Mouse (Mus musculus): ENCODE data around the gene Gm11034. TPM values are rescaled to one million over a fixed set of nuclear protein-coding genes. Genes with fewer than 3 reads are reported as not detected.

Gene Gm11034
- total and polyA plus RNA-seq, 3 experiments: not detected

- Histone ChIP-seq H3K4me3 (replicated peaks in 1 of 3; ENCODE audit: low read depth in 2 of 3, low read length in 2 of 3, poor library complexity in 1 of 3) (peak overlapping the region; percentile 81 to 92 (median 81)), H3K27ac (ENCODE audit: insufficient read depth, low read depth) (peak overlapping the region; percentile 84), H3K4me2 (ENCODE audit: insufficient read depth, low read depth, poor library complexity, severe bottlenecking) (peak overlapping the region; percentile 45), H3K79me2 (replicated peaks; ENCODE audit: control insufficient read depth, extremely low read depth, insufficient read depth, poor library complexity, severe bottlenecking) (peaks cover 9% of the 10 kb centered on the region; the same call in 1 of the 2 replicates), H3K4me1 (ENCODE audit: control insufficient read depth in 1 of 2, insufficient read depth in 2 of 2) (peaks cover 4 to 41% of the 10 kb centered on the region in 2 experiments), H3K9ac (ENCODE audit: insufficient read depth, low read depth) (peak overlapping the region; percentile 39), H3K27me3 (replicated peaks) (no peaks in the 10 kb centered on the region), H3K36me3 (replicated peaks in 1 of 2; ENCODE audit: control insufficient read depth in 1 of 2, insufficient read depth in 1 of 2, low read length in 1 of 2) (peaks cover 5 to 32% of the 10 kb centered on the region in 2 experiments), H3K9me3 (replicated peaks; ENCODE audit: low read length) (no peaks in the 10 kb centered on the region)
- no peak for TF ChIP-seq TCF12 (IDR thresholded peaks at IDR 0.05; ENCODE audit: low read depth, low read length)
- dilution Hi-C loops (cut with MboI; ENCODE audit: extremely low pct_ligation_motif_present, extremely low pct_unique_long_range_greater_than_20kb, low sequenced_read_pairs) (no loop called here), in situ Hi-C loops (cut with MboI; ENCODE audit: low pct_ligation_motif_present, low pct_unique_long_range_greater_than_20kb, low sequenced_read_pairs) (no loop called here)
- DNase-seq (ENCODE audit: extremely low read depth): no peak
Measured at GRCm38 (mm10) chr8:72240403-72240763, 26.9 kb upstream of the Gm11034 start.

GRCm38 (mm10) chr8:72239499-72240402 is 26.3 kb upstream of the Gm11034 start, which contains the start of gene Ap1m1:
TSS of gene Ap1m1 (plus strand) at chr8:72240018.
- peak; percentile 100 for DNase-seq (ENCODE audit: extremely low read depth)
- peaks cover 4 to 39% of the 10 kb centered on the region in 2 experiments for H3K4me1 ChIP-seq (ENCODE audit: control insufficient read depth in 1 of 2, insufficient read depth in 2 of 2)
- H3K27ac ChIP-seq (ENCODE audit: insufficient read depth, low read depth): peak within 1 kb of the TSS; percentile 84
- H3K4me2 ChIP-seq (ENCODE audit: insufficient read depth, low read depth, poor library complexity, severe bottlenecking): peak within 1 kb of the TSS; percentile 72
- peaks cover 5 to 29% of the 10 kb centered on the region in 2 experiments for H3K36me3 ChIP-seq (replicated peaks in 1 of 2; ENCODE audit: control insufficient read depth in 1 of 2, insufficient read depth in 1 of 2, low read length in 1 of 2)
- dilution Hi-C loops (cut with MboI; ENCODE audit: extremely low pct_ligation_motif_present, extremely low pct_unique_long_range_greater_than_20kb, low sequenced_read_pairs): no loop called here
- H3K27me3 ChIP-seq (replicated peaks): no peaks in the 10 kb centered on the region
- in situ Hi-C loops (cut with MboI; ENCODE audit: low pct_ligation_motif_present, low pct_unique_long_range_greater_than_20kb, low sequenced_read_pairs): no loop called here
- H3K9ac ChIP-seq (ENCODE audit: insufficient read depth, low read depth): peak within 1 kb of the TSS; percentile 56
- H3K79me2 ChIP-seq (replicated peaks; ENCODE audit: control insufficient read depth, extremely low read depth, insufficient read depth, poor library complexity, severe bottlenecking): peaks cover 9% of the 10 kb centered on the region; the same call in 1 of the 2 replicates
- no peaks in the 10 kb centered on the region for H3K9me3 ChIP-seq (replicated peaks; ENCODE audit: low read length)
- peak within 1 kb of the TSS; percentile 81 to 92 (median 81) for H3K4me3 ChIP-seq (replicated peaks in 1 of 3; ENCODE audit: low read depth in 2 of 3, low read length in 2 of 3, poor library complexity in 1 of 3)
- TF ChIP-seq USF1 (IDR thresholded peaks at IDR 0.05; ENCODE audit: low read depth, low read length): no peak
- TF ChIP-seq RCOR1 (conservative IDR thresholded peaks at IDR 0.05; ENCODE audit: low read depth, low read length): no peak
- peak; percentile 26; the same call in 1 of the 2 replicates for TF ChIP-seq JUND (conservative IDR thresholded peaks at IDR 0.05; ENCODE audit: low read depth, low read length)
- no peak for TF ChIP-seq ZKSCAN1 (IDR thresholded peaks at IDR 0.05; ENCODE audit: borderline replicate concordance, low read depth, low read length)
- peak; percentile 20; the same call in 1 of the 2 replicates for TF ChIP-seq GABPA (IDR thresholded peaks at IDR 0.05; ENCODE audit: insufficient replicate concordance, low read depth, low read length)
- TF ChIP-seq ETS1 (conservative IDR thresholded peaks at IDR 0.05; ENCODE audit: low read depth, low read length): peak; percentile 77
- peak; percentile 71; the same call in 1 of the 2 replicates for TF ChIP-seq MEF2A (IDR thresholded peaks at IDR 0.05; ENCODE audit: borderline replicate concordance, low read depth, low read length)
- peak; percentile 65 for TF ChIP-seq POLR2A (IDR thresholded peaks at IDR 0.05; ENCODE audit: low read depth, low read length)
- TF ChIP-seq EP300 (IDR thresholded peaks at IDR 0.05; ENCODE audit: low read length): 0 out of 2 replicates have a peak, but pooled peaks have one; percentile 13
- peak; percentile 68 for TF ChIP-seq NELFE (IDR thresholded peaks at IDR 0.05; ENCODE audit: low read depth, low read length)
- peak; percentile 91 for TF ChIP-seq ELF1 (IDR thresholded peaks at IDR 0.05; ENCODE audit: low read depth, low read length)
- peak; percentile 35; the same call in 1 of the 2 replicates for TF ChIP-seq CHD2 (IDR thresholded peaks at IDR 0.05; ENCODE audit: low read length)
- peak; percentile 94 for TF ChIP-seq BHLHE40 (IDR thresholded peaks at IDR 0.05; ENCODE audit: low read depth, low read length)
- no peak for TF ChIP-seq ZC3H11A (IDR thresholded peaks at IDR 0.05; ENCODE audit: low read depth, low read length)
- TF ChIP-seq MXI1 (IDR thresholded peaks at IDR 0.05; ENCODE audit: low read depth, low read length): peak; percentile 91
- TF ChIP-seq SIN3A (IDR thresholded peaks at IDR 0.05; ENCODE audit: low read length): peak; percentile 91
- TF ChIP-seq TBP (conservative IDR thresholded peaks at IDR 0.05; ENCODE audit: low read depth, low read length): peak; percentile 82
- TF ChIP-seq MYC (IDR thresholded peaks at IDR 0.05; ENCODE audit: low read depth, low read length): peak; percentile 94
- TF ChIP-seq MAZ (IDR thresholded peaks at IDR 0.05; ENCODE audit: low read depth, low read length): peak; percentile 59; the same call in 1 of the 2 replicates
- peak; percentile 25; the same call in 1 of the 2 replicates for TF ChIP-seq IRF4 (IDR thresholded peaks at IDR 0.05; ENCODE audit: low read depth, low read length)
- TF ChIP-seq PAX5 (IDR thresholded peaks at IDR 0.05; ENCODE audit: low read length): no peak
- no peak for TF ChIP-seq E2F4 (IDR thresholded peaks at IDR 0.05; ENCODE audit: insufficient replicate concordance, low read depth, low read length)
- peak; percentile 76 for TF ChIP-seq MAFK (IDR thresholded peaks at IDR 0.05; ENCODE audit: insufficient replicate concordance, low read length)
- no peak for TF ChIP-seq USF2 (conservative IDR thresholded peaks at IDR 0.05; ENCODE audit: low read depth, low read length)
- no peak for TF ChIP-seq UBTF (IDR thresholded peaks at IDR 0.05; ENCODE audit: low read depth, low read length)
- no peak for TF ChIP-seq POLR2AphosphoS2 (IDR thresholded peaks at IDR 0.05; ENCODE audit: low read depth, low read length)
- peak; percentile 54 for TF ChIP-seq SMC3 (IDR thresholded peaks at IDR 0.05; ENCODE audit: low read depth, low read length)
- TF ChIP-seq ZMIZ1 (IDR thresholded peaks at IDR 0.05; ENCODE audit: low read depth, low read length): peak; percentile 18; the same call in 1 of the 2 replicates
- TF ChIP-seq MAX (IDR thresholded peaks at IDR 0.05; ENCODE audit: low read length): peak; percentile 92

All from CH12.LX (cell line).